Mouse (Mus musculus): ENCODE results near the gene Lrrc31.

DNA sequence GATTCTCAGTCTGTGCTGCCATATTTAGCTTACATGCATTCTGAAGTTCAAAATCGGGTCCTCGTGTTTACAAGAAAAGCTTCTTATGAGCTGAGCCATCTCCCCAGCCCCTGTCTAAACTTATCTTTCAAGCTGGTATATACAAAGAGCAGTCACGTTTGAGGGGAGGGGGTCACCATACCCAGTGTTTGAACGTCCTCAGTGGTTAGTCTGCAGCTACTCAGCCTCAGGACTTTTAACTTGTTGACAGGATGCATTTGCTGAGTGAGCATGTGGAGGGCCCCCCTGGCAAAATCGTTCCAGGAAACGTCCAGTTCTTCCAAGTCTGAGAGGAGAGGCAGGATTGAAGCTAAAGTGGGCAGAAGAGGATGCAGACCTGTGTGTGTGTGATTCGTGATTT lies 8.7 kb downstream of the Lrrc31 start:
- TF ChIP-seq CTCF (IDR thresholded peaks at IDR 0.05; ENCODE audit: low read depth) (no peak), EP300 (IDR thresholded peaks at IDR 0.05; ENCODE audit: low read depth) (no peak)
